Mouse (Mus musculus) spleen, adult 12 weeks (tissue): Measurements from ENCODE around the gene Gabbr2.
A peak's percentile ranks its signal among the peaks of the same experiment; 100 is the strongest.

Experiments
- DNase-seq: peaks from one replicate; pipeline ENCODE4 v3.0.0; 2022; ENCODE audit warnings: low spot score

Gene Gabbr2

DNA sequence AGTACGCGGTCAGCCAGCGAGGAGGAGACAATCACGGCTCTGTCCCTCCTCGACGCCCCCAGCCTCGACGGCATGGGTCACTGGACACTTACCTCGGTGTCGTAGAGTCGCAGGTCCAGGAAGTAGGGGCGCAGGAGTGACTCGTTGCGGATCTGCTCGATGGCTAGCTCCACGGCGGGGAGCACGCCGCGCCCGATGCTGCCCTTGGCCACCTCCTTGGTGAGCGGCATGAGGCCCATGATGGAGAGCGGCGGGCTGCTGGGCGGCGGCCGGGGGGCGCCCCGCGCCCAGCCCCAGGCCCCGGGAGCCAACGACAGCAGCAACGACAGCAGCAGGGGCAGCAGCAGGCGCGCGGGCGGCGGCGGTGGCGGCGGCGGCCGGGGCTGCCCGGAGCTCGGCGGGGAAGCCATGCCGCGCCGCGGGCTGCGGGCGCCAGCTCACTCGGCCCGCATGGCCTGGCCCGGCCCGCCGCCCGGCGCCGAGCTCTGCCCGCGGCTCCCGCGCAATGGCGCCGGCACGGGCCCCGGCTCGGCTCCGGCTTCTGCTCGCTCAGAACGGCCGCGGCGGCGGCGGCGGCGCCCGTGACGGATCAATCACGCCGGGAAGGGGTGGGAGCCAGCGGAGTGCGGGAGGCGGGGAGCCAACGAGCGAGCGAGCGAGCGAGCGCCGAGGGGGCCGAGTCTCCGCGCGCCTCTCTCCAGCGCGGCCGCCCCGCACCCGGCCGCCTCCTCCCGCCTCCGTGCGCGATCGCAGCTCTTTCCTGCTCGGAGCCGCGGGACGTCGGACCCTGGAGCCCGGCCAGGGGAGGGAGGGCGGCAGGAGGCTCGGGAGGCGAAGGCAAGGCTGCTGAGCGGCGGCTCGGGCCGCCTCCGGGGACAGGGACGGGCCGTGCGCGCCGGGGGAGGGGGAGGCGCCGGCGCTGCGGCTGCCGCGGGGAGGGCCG is at the start of gene Gabbr2:
Gene Gabbr2 (minus strand): TSS at position 858 of the 943 bp plus-strand sequence.
- DNase-seq = no peak

DNA sequence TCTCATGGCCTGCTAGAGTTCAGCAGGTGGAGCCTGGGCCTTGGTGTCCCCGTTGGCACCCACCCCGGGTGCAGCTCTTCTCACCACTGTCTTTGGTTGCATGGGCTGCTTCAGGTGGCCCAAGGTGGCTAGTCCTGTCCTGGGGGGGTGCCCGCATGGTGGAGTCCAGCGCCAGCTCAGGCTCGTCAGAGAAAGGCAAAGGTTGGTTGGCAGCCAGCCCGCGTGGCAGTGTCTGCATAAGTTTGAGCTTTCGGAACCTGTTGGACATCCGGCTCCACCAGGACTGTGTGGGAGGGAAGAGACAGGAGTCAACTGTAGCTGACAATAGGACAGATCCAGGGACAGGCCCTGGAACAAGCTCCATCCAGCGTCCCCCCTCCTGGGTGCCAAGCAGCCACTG is 47.9 kb upstream of the Gabbr2 start:
- DNase-seq = no peak

DNA sequence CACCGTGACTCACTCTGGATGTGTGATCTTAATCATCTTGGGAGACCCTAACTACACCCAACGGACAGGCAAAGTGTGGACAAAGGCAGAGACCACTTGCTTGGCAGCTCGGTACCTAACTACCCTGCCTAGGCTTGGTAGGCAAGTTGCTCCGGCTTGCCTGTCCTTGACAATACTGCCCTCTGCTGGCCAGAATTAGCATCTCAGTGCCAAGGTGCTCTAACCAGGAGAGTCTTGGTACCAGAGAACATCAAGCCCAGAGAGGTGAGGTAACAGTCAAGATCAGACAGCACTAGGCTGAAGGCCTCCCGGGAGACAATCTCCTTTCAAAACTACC is 45.6 kb upstream of the Gabbr2 start:
- peak; percentile 56 for DNase-seq

DNA sequence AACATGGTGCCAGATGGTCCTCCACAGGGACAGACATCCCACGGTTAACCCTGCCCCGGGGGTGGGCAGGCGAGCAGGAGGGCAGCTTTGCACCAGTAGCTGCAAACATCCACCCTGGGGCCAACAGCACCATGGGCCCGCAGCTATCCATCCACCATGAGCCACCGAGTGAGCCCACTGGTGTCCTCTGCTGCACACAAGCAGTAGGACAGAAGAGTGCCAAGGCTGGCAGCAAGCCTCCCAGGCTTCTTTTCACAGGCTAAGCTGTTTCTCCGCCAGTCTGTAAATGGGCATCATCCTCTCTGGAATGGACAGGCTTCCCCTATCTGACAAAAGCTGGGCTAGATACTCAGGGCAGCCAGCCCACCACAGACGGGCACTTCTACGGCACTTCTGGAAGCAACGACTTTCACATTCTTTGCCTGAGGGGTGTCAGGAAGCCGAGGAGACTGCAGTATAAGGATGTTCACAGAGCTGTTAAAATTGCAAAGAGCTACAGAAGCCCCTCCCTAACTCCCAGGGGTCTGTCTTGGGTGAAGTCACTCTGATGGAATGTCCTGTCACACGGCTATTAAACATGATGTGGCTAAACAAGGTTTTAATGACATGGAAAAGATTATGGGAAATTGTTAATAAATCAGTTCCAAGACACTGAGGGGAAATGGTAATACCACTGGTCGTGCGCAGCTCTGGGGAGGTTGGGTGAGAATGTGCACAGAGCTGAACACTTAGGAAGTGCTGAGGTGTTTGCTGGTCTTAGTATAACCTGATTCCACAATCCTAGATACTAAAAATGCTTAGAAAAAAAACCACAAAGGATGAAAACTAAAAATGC is 45.0 kb upstream of the Gabbr2 start:
- no peak for DNase-seq

DNA sequence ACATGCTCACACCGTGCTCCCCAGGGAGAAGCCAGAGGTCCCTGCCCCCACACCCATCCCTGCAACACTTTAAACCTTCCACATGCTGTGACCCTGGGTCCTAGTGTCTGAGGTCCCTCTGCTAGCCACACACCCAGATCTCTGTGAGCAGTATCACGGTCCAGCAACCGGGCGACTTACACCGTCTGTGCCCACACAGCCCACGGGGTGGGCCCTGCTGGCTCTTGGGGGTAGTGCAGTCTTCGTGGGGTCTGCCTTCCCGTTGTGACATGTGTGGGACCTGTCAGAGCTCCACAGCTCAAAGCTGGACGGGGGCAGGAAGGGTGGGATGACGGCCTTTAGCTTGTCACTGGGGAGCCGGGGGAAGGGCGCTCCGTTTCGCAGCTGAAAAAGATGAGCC is 43.9 kb upstream of the Gabbr2 start:
- no peak for DNase-seq

DNA sequence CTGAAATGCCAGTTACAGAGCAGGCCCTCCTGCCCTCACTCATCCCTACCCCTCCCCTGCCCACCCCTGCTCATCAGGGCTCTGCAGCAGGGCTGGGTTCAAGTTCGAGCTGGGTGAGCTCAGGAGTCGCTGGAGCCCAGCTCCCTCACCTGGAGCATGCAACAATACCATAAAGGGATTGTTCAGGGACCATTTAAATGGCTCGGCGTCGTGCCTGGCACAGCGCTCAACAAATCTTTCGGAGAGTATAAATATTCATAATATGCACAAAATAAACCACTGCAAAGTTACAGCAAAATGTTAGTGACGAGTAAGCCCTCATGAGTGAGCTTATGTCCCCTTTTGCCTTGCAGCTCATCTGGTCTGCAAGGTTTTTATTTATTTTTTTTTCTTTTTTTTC is 40.5 kb upstream of the Gabbr2 start:
- no peak for DNase-seq

DNA sequence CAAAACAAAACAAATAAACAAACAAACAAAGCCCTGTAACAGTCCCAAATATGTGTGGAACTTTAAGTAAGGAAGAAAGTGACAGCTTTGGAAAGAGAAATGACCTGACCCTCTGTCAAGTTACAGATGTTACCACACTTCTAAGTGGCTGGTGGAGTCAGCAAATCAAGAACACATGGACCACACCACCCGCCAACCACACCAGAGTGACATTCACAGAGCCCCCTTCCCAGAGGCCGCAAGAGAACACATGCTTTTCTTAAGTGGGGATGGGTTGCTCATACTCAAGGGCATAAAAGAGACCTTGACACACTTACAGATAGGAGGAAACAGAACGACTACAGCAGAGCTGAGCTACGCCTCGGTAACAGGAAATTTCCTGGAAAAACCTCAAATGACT is 37.1 kb upstream of the Gabbr2 start:
- no peak for DNase-seq

DNA sequence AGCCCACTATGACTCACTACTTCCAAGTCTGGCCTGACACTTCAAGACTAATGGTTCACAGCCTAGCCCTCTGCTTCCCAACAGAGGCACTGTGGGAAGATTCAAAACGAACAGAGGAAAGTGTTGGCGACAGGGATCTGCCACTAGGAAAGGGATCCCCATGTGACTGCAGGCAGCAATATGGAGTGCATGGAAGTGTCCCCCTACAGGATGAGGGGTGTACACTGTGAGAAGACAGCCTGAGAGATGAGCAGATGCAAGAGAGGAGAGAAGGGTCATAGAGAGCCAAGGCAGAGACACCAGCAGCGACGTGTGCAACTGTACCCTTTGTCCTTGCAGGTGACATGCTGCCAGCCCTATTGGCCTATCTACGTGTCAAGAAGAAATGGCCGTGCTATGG is 32.3 kb upstream of the Gabbr2 start:
- DNase-seq = no peak

DNA sequence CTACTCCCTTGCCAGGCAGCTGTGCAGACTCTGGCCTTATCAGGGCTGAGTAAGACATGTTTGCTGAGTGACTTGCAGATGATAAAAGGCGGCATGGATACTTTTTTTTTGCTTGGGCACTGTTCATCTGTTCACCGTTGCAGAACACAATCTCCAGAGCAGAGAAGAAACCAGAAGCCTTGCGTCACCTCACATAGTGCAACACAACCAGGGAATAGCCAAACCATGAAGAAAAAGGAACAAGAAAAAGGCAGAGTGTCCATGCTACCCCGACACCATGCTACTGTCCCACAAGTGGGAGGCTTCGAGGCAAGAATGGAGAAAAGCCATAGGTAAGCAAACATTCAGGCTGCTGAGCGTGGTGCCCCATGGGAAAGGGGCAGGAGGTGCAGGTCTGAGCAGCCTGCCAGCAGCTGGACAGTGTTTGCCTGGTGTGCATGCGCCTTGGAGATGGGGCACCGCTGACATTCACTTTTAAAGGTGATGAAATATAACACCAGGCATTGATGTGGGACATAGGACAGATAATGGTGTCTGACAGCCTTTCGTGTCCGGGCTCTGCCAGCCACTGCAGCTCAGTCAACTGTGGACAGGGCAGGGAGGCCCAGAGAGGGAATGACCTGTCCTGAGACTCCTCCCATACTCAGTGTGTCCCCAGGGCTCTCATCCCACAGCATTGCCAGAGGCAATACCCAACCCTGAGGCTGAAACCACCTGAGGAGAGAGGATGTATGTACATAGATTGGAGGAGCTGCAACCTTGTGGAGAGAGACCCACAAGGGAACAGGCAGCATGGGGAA is 31.3 kb upstream of the Gabbr2 start:
- DNase-seq = no peak

DNA sequence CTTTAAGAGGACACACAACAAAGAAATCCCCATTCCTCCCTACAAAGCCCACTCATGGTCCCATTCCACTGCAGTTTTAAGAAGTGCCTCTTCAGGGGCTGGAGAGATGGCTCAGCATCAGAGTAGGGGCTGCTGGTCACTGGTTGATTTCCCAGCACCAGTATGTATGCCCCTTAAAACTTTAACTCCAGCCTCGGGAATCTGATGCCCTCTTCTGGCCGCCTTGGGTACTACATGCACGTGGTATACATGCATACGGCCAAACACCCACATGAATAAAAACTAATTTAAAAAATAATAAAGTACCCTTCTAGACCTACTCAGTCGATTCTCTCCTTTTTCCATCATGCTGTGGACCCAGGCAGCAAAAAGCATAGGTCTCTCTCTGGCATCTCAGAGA is 28.9 kb upstream of the Gabbr2 start:
- peak; percentile 46 for DNase-seq

DNA sequence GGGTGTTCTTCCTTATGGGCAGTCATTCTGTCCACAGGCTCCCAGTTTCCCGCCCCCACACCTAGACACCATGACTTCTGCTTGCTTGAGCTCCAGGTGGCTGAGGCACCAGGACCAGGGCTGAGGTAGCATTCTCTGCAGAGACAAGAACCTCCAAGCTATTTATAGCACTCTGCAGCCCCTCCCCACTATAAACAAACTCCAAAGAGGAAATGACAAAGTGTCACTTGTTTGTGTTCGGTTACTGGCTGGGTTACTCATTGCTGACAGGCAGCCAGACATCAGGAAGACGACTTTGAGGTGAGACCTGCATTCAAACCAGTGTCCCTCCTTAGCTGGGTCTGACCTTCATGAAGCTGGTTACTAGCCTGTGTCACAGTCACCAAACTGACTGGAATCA is 23.5 kb upstream of the Gabbr2 start:
- no peak for DNase-seq

DNA sequence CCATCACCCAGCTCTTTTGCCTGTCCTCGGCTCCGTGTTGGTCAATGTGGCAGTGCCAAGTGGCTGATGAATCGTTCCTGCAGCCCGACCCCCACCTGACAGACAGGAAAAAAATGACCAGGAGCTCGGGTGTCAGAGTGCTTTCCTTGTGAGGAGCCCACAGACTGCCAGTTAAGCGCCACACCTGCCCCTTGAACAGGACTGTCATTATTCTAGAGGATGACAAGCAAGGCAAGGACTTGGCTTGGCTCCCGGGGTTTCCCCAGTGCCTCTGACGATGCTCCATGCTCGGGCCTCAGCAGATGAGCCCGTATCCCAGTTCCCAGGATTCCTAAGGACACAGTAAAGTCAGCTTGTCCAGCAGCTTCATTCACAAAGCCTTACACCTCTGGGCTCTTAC is 20.8 kb upstream of the Gabbr2 start:
- no peak for DNase-seq

DNA sequence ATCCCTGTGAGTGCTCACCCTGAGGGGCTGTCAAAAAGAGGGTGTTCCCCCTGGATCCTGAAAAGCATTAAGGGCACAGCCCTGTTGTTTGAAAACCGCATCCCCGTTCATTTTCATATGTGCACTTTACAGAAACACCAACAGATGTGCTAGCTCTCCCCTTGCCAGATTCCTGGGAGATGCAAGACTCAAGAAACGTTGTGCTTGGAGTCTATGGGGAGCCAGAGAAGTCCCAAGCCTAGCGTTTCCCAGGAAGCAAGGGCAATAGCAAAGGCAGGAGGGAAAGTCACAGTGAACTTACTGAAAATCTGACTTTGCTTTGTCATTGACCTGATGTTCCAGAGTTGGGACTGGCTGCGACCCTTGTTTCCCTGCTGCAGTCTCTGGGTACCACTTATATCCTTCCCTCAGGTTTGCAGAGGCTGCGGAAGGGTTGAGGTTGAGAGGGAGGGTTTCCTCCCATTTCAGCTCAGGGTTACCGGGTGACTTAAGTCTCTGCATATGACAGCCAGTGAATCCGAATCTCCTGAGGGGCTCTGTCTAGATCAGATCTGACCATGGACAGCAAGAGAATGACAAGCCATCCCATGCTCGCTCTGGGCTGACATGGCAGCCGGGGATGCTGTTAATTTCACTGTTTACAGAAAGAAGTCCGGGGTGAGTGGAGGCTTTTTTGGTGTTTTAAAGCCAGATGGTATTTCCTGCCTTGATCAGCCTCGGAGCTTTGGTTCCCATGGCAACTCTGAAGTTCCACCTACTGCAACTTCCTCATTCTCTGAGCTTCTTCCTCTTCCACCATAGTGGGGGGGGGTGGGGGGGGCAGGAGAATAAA is 18.9 kb upstream of the Gabbr2 start:
- peak; percentile 38 for DNase-seq

DNA sequence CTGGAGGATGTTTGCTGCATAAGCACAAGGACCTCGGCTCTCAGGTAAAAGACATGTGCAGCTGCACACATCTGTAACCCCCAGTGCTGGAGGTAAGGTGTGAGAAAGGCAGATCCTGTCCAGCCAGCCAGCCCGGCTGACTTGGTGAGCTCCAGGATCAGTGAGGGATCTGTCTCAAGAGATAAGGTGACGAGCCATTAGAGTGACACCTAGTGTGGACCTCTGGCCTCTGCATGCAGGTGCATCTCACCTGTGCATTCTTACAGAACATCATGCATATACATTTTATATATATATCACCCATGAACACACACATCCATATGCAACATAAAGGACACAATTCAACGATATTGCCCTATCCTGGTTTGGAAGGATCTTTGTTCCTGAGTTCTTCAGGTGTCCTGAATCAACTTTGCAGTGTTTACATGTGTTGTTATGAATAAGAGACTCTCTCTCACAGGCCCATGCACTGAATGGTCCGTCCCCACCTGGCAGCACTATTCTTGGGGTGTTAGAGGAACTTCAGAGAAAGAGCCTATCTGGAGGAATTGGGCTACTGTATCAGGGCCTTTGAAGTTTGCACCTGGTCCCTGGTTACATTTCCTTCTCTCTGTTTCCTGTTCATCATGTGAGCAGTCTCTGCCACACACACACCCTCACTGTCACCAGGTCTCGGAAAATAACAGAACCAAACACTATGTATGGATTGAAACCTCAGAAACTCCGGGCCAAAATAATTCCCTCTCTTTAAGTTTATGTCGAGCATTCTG is 9.1 kb upstream of the Gabbr2 start:
- DNase-seq = no peak

DNA sequence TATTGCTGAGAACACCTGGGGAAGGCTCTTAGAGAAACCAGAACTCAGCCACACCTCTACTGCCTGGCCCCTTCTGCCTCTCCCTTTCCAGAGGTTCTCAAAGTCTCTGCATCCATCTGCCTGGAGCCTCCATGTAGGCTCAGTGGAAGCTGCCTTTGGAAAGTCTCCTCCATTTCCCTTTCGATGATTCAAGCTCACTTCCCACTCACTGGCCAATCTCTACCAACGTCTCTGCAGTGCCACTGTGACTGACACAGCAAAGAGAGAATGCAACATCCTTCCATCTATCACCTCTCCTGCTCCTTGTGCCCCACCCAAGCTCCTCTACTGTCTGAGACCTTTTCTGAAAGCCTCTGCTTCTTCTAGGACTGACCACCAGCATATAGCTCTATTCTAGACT is 6.3 kb upstream of the Gabbr2 start:
- DNase-seq = no peak

DNA sequence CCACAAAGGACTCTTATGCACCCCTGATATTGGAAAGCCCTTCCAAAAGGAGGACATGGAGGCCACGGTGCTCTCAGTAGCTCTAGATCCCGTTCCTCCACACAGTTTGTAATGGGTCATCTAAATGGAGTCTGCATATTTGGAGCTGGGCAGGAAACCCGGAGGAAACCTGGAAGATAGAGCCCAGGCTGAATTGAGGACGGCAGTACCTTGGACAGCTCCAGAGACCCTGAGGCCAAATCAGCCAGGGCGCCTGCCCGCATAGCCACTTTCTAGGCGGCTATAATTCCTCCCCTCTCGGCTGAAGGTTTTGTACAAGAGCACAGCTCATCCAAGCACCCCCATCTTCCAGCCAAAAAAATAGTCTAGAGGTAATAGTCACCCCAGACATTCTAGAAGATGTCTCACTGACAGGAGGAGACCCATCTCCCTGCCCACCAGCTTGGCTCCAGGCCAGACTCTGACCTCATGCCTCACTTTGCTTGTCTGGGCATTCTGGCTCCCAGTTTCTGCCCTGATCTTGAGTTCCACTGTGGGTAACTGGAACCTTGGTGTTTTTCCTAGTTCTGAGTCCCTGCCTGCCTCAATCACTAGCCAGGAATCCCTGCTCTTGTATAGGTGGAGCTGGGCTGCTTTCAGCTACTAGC is 1.3 kb upstream of the Gabbr2 start:
- DNase-seq = no peak

DNA sequence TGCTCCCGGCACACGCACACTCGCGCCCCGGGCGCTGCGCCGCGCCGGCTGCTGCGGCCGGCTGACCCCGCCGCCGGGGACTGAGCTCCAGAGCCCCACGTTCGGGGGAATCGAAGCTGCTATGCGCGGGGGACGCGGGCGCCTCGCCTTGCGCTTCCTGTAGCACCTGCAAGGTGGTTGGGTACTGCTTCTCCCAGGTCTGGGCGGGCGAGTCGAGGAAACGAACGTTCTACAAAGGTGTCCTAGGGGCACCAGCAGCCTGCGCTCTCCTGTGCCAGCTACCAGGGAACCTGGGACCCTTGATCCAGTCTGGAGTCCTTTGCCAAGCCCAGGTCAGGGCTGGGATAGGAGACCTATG is 265 bp upstream of the Gabbr2 start:
- no peak for DNase-seq

DNA sequence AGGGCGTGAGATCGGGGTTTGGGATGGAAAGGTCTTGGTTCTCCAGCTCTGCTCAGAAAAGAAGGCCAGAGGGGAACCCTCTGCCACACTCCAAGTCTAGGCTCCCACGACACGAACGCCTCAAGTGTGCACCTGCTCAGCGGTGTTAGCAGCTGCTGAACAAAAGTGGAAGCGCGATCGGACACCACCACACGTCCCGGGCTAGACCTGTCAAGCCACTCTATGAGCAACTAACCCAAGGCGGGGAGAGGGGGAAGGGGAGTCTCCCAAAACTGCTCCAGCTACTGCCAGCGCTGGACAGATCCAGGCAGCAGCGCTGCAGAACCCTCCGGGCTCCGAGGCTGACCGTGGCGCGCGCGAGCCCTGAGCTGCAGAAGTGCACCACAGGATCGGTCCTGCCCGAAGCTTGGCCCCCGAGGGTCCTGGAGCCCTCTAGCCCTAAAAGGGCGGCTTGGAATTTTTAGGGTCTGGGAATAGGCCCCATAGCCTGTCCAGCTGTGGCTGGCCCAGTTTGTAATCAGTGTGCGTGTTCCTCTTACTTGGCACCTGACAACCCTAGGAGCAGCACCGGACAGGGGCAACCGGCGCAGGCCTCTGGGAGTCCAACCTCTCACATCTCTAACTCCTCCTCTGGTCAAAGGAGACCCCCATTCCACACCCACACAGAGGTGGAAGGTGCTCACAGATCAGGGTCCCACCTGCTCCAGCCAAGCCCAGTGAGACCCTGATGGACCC is 1.2 kb downstream of the Gabbr2 start:
- no peak for DNase-seq

DNA sequence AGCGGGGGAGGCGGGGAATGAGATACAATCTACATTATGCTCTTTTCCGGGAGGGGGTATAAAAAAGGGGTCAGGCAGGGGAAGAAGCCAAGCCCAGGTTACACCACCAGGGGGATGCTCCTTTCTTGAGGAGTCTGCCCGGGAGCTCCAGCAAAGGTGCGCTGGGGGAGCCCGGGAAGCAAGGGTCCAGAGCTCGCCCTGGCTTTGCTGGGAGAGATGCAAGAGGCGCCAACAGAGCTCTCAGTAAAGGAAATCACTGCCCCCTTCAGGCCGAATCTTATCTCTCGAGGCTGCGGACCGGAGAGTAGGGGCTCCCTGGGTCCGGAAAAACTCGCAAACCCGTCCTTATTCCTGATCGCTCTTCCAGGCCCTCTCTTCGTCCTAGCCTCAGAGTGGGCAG is 1.8 kb downstream of the Gabbr2 start:
- DNase-seq = no peak

DNA sequence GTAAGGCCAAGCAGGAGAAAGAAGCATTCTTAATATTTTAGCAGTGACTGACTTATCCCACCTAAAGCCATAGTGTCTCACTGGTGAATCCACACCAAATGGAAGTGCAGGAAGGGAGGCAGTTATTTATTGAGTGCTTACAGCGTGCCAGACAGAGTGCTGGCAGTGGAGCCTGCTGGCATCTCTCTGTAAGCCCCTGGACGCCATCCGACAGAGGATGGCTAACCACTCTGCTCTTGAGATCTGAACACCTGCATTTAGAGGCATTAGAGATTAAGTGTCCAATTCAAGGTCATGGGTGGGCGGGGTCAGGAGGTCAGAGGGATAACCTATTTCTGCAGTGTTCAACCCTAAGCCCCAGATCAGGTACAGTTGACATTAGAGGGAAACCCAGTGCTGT is 2.8 kb downstream of the Gabbr2 start:
- DNase-seq = no peak
